Mouse (Mus musculus): ENCODE results near the gene Catsperd. TPM values are rescaled to one million over a fixed set of nuclear protein-coding genes. Genes with fewer than 3 reads are reported as not detected.

Gene Catsperd
- polyA plus RNA-seq, 2 experiments: 0.33 to 0.39 TPM

DNA sequence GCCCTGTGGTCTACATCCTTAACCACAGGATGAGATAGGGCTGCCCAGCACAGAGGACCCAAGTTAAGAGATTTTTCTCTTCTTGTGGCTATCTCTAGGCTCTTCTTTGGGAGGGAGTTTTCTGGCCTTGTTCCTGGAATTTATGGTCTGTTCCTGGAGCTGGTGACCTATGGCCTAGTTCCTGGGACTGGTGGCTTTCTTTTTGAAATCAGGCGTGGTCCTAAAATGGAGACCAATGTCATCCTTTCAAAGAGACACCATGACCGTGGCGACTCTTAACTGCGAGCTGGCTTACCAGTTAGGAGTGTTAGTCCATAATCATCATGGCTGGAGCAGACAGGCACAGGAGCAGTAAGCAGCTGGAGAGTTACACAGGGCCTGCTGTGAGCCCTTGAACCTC, 38.4 kb downstream of the Catsperd start:
- 66% methylated on average over 4 of the region's 4 CpGs for WGBS (ENCODE audit: insufficient replicate concordance)
- H3K27me3 ChIP-seq (ENCODE audit: control insufficient read depth, insufficient read depth, low read length): peaks cover 19% of the 10 kb centered on the region

DNA sequence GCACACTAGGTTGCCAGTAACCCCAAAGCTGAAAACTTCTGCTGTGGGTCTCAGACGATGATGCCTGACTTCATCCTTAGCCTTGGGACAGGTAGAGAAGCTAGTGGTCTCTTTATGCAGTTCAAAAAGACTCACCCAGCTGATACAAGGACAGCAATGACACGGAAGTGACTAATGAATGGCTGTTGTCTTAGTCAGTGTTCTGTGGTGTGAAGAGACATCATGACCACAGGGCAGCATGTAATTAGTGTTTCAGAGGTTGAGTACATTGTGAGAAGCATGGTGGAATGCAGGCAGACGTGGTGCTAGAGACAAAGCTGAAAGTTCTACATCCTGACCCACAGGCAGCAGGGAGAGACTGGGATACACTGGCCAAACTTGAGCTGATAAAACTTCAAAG, 39.6 kb downstream of the Catsperd start:
- Histone ChIP-seq H3K9me3 (ENCODE audit: control insufficient read depth, low read length) (no peaks in the 10 kb centered on the region), H3K4me2 (ENCODE audit: low read depth) (no peak overlapping the region), H3K27me3 (ENCODE audit: control insufficient read depth, insufficient read depth, low read length) (peaks cover 19% of the 10 kb centered on the region), H3K4me3 (ENCODE audit: insufficient read depth in 1 of 2, low read depth in 2 of 2, low read length in 2 of 2) (no peak overlapping the region), H3K27ac (no peak overlapping the region), H3K4me1 (replicated peaks; ENCODE audit: control insufficient read depth in 2 of 2, insufficient read depth in 2 of 2, low read length in 1 of 2) (peaks cover 2 to 3% of the 10 kb centered on the region in 2 experiments; a peak in 3 of 4 replicates), H3K36me3 (replicated peaks; ENCODE audit: control insufficient read depth, insufficient read depth, low read depth) (no peaks in the 10 kb centered on the region), H3K9ac (replicated peaks) (no peak overlapping the region)
- DNase-seq (ENCODE audit: low read depth in 3 of 3, low spot score in 3 of 3) (no peak), ATAC-seq (ENCODE audit: insufficient read depth) (no peak)
- WGBS (ENCODE audit: insufficient replicate concordance): 47% methylated on average over 3 of the region's 3 CpGs
- TF ChIP-seq EP300 (IDR thresholded peaks at IDR 0.05; ENCODE audit: low read depth): no peak
- no peak for TF ChIP-seq CTCF (IDR thresholded peaks at IDR 0.05; ENCODE audit: low read depth)

More for the DNA sequence above, 38.4 kb downstream of the Catsperd start:
- Histone ChIP-seq H3K9ac (replicated peaks) (no peak overlapping the region), H3K36me3 (replicated peaks; ENCODE audit: control insufficient read depth, insufficient read depth, low read depth) (no peaks in the 10 kb centered on the region), H3K9me3 (ENCODE audit: control insufficient read depth, low read length) (no peaks in the 10 kb centered on the region), H3K27ac (no peak overlapping the region), H3K4me3 (ENCODE audit: insufficient read depth in 1 of 2, low read depth in 2 of 2, low read length in 2 of 2) (no peak overlapping the region), H3K4me2 (ENCODE audit: low read depth) (no peak overlapping the region), H3K4me1 (replicated peaks; ENCODE audit: control insufficient read depth in 2 of 2, insufficient read depth in 2 of 2, low read length in 1 of 2) (no peaks in the 10 kb centered on the region; a peak in 1 of 4 replicates)
- no peak for TF ChIP-seq CTCF (IDR thresholded peaks at IDR 0.05; ENCODE audit: low read depth)
- TF ChIP-seq EP300 (IDR thresholded peaks at IDR 0.05; ENCODE audit: low read depth): no peak
- no peak for DNase-seq (ENCODE audit: low read depth in 3 of 3, low spot score in 3 of 3)
- no peak for ATAC-seq (ENCODE audit: insufficient read depth)

DNA sequence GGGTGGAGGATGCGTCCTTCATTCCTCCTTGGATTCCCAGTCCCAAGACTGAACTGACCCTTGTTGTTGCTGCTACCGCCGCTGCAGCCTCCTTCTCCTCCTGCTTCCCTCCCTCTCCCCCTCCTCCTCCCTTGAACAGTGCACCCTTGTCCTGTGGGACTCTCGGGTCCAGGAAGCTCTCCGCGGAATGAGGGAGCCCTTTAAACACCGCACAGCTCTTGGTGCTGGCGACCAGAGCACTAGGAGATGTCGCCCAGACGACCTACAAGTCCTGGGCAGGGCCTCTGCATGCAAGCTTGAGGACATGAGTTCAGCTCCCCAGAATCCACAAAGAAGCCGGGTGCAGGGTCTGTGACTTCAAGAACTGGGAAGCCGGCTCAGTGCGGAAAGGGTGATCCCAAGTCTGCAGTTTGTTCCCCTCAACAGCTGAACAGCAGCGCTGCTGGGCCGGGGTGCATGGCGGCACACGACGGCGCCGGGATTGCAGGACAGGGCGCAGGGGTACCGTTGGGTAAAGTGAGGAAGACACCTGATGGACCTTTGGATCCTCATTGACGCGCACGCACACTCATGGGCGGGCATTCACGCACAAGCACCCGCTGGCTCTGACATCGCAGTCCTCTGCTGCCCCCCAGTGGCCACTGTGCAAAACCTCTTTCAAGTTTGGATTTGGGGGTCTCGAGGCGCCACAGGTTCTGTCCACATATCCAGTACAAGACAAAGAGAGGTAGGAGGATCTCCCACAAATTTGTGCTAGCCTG, 40.6 kb downstream of the Catsperd start:
- peak; percentile 51 to 60 (median 57) for DNase-seq (ENCODE audit: low read depth in 3 of 3, low spot score in 3 of 3)
- ATAC-seq (ENCODE audit: insufficient read depth): no peak
- Histone ChIP-seq H3K9me3 (ENCODE audit: control insufficient read depth, low read length) (no peaks in the 10 kb centered on the region), H3K9ac (replicated peaks) (no peak overlapping the region), H3K4me3 (ENCODE audit: insufficient read depth in 1 of 2, low read depth in 2 of 2, low read length in 2 of 2) (peak overlapping the region; percentile 36 to 44), H3K27me3 (ENCODE audit: control insufficient read depth, insufficient read depth, low read length) (peaks cover 19% of the 10 kb centered on the region), H3K36me3 (replicated peaks; ENCODE audit: control insufficient read depth, insufficient read depth, low read depth) (no peaks in the 10 kb centered on the region), H3K4me1 (replicated peaks; ENCODE audit: control insufficient read depth in 2 of 2, insufficient read depth in 2 of 2, low read length in 1 of 2) (peaks cover 2 to 5% of the 10 kb centered on the region in 2 experiments; a peak in 3 of 4 replicates), H3K27ac (no peak overlapping the region), H3K4me2 (ENCODE audit: low read depth) (peak overlapping the region; percentile 65)
- TF ChIP-seq CTCF (IDR thresholded peaks at IDR 0.05; ENCODE audit: low read depth) (peak; percentile 97), EP300 (IDR thresholded peaks at IDR 0.05; ENCODE audit: low read depth) (no peak)
- WGBS (ENCODE audit: insufficient replicate concordance): 4% methylated on average over 31 of the region's 31 CpGs

DNA sequence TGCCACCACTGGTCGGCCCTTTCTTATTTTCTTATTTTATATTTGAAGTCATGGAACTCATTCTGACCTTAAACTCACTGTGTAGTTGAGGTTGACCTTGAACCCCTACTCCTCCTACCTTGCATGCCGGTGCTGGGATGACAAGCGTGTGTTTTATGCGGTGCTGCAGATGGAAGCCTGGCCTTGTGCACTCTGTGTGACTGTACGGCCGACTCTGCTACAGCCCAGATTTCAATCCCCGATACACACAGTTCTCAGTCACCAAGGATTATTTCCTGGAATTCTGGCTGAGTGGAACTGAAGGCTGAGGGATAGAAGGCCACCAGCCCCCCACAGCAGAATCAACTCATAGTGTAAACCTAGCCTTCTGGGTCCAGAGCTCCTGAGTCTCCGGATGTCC, 41.8 kb downstream of the Catsperd start:
- Histone ChIP-seq H3K27ac (no peak overlapping the region), H3K4me2 (ENCODE audit: low read depth) (no peak overlapping the region), H3K27me3 (ENCODE audit: control insufficient read depth, insufficient read depth, low read length) (peaks cover 16% of the 10 kb centered on the region), H3K4me3 (ENCODE audit: insufficient read depth in 1 of 2, low read depth in 2 of 2, low read length in 2 of 2) (no peak overlapping the region), H3K9me3 (ENCODE audit: control insufficient read depth, low read length) (no peaks in the 10 kb centered on the region), H3K4me1 (replicated peaks; ENCODE audit: control insufficient read depth in 2 of 2, insufficient read depth in 2 of 2, low read length in 1 of 2) (peaks cover 8 to 9% of the 10 kb centered on the region in 2 experiments), H3K9ac (replicated peaks) (no peak overlapping the region), H3K36me3 (replicated peaks; ENCODE audit: control insufficient read depth, insufficient read depth, low read depth) (no peaks in the 10 kb centered on the region; the same call in 1 of the 2 replicates)
- TF ChIP-seq EP300 (IDR thresholded peaks at IDR 0.05; ENCODE audit: low read depth) (no peak), CTCF (IDR thresholded peaks at IDR 0.05; ENCODE audit: low read depth) (no peak)
- ATAC-seq (ENCODE audit: insufficient read depth) (no peak), DNase-seq (ENCODE audit: low read depth in 3 of 3, low spot score in 3 of 3) (no peak)
- 80% methylated on average over 8 of the region's 8 CpGs for WGBS (ENCODE audit: insufficient replicate concordance)

DNA sequence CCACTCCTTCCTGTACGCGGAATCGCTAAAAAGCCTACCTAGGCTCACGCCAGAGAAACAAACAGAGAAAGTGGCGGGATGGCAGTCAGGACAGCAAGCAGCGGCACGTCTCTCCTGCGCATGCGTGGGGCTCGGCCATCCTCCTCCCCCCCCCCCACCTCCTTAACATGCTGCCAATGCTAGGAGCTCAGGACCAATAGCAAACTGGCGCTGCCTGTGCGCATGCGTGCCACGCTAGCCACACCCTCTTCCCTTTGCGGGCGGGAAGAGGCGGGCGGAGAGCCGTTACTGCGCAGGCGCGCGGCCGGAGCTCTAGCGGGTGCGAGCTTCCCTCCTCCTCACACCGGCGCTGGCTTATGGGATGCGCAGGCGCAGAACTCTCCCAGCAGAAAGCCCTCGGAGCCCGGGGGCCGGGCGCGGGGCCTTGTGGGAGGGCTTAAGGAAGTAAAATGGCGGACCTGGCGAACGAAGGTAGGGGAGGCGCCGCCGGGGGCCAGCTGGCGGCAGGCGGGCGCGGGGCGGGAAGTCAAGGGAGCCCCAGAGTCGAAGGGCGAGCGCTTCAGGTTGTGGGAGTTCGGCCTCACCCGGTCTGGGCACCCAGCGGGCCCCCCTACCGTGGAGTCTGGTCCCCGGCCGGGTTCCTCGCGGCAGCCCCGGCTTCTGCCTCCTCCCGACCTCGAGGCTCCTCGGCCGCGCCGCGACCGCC, 45.2 kb downstream of the Catsperd start, which contains the start of gene Ranbp3:
Gene Ranbp3, plus strand, starts transcription at position 354 of the 706 bp plus-strand sequence.
- peaks cover 10 to 15% of the 10 kb centered on the region in 2 experiments for H3K4me1 ChIP-seq (replicated peaks; ENCODE audit: control insufficient read depth in 2 of 2, insufficient read depth in 2 of 2, low read length in 1 of 2)
- H3K9me3 ChIP-seq (ENCODE audit: control insufficient read depth, low read length): no peaks in the 10 kb centered on the region
- H3K9ac ChIP-seq (replicated peaks): peak within 1 kb of the TSS; percentile 98
- TF ChIP-seq CTCF (IDR thresholded peaks at IDR 0.05; ENCODE audit: low read depth) (no peak), EP300 (IDR thresholded peaks at IDR 0.05; ENCODE audit: low read depth) (0 out of 2 replicates have a peak, but pooled peaks have one; percentile 7)
- peak within 1 kb of the TSS; percentile 93 for H3K27ac ChIP-seq
- ATAC-seq (ENCODE audit: insufficient read depth) (peak; percentile 94), DNase-seq (ENCODE audit: low read depth in 3 of 3, low spot score in 3 of 3) (peak; percentile 98 to 99 (median 99))
- peaks cover 16% of the 10 kb centered on the region for H3K36me3 ChIP-seq (replicated peaks; ENCODE audit: control insufficient read depth, insufficient read depth, low read depth)
- H3K27me3 ChIP-seq (ENCODE audit: control insufficient read depth, insufficient read depth, low read length): peaks cover 7% of the 10 kb centered on the region
- WGBS (ENCODE audit: insufficient replicate concordance): under 1% methylated on average over 52 of the region's 66 CpGs
- H3K4me2 ChIP-seq (ENCODE audit: low read depth): peak within 1 kb of the TSS; percentile 96
- H3K4me3 ChIP-seq (ENCODE audit: insufficient read depth in 1 of 2, low read depth in 2 of 2, low read length in 2 of 2): peak within 1 kb of the TSS; percentile 71 to 94
